Mouse (Mus musculus) Muller cell, postnatal 12 days (primary cell): ENCODE results near the gene Stat2.
"Not testable (repeated sequence)": the region's sequence is repeated elsewhere in the genome, so short reads cannot be mapped to it uniquely, and the experiment has no call there.

Source experiments
- DNase-seq: peaks from one replicate; pipeline ENCODE4 v3.0.0-alpha.2; 2015; ENCODE audit errors: inconsistent ontology term

Gene Stat2

GRCm38 (mm10) chr10:128258953-128259352 lies 11.4 kb upstream of the Stat2 start:
- no peak for DNase-seq

GRCm38 (mm10) chr10:128259946-128260345 lies 10.4 kb upstream of the Stat2 start:
- no peak for DNase-seq

DNA sequence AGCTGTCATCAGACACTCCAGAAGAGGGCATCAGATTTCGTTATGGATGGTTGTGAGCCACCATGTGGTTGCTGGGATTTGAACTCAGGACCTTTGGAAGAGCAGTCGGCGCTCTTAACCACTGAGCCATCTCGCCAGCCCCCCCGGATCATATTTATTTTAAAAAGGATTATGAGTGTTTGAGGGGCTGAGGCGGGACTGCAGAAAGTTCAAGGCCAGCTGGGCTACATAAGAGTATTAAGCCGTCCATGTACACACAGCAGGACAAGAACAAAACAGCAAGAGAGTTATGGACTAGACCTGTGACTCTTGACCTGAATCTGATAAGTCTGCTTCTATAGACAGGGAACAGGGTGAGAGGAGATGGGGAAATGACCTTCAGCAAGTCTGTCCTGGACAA lies 10.0 kb upstream of the Stat2 start:
- not testable (repeated sequence) for DNase-seq

- no peak for DNase-seq
Observed at GRCm38 (mm10) chr10:128262300-128262699, 8.1 kb upstream of the Stat2 start.

GRCm38 (mm10) chr10:128263393-128264310 lies 6.7 kb upstream of the Stat2 start:
- DNase-seq = no peak

DNA sequence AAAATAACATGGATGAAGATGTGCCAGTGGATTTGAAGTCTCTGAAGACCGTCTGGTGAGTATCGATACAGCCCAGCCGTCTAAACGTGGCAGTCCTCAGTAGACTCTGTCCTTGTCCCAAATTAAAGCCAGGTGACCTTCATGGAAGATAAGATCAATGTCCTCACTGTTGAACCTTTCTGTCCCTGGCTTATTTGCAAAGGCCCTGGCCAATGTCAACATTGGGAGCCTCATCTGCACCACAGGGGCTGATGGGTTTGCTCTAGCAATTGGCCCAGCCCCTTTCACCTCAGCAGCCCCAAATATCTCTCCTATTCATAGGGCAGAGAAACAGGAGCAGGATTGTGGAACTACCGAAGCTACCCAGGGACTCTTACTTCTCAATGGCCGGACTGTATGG lies 2.0 kb upstream of the Stat2 start, which contains the start of gene Apof:
Gene Apof (plus strand): TSS at position 301 of the 400 bp plus-strand sequence.
- no peak for DNase-seq

DNA sequence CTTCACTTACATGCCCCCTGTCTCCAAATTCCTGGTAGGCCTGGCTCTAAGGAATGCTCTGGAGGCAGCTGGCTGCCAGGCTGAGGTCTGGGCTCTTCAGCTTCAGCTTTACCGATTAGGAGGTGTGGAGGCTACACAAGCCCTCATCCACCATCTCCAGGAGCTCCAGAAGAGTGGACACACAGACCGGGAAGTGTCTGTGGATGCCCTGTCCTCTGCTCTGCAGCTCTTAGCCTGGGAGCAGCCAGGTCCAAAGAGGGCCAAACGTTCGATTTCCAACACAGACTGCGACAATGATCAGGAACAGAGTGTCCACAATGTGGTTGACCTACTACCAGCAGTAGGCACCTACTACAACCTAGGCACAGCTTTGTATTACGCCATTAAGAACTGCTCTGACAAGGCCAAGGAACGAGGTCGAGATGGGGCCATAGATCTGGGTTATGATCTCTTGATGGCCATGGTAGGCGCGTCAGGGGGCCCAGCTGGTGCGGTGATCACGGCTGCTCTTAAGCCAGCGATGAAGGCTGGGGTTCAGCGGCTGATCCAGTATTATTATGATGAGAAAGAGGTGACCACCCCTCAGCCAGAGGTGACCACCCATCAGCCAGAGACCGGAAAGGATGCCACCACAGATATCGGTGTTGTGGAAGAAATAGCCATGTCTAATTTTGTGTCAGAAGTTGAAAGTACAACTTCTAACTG lies 1.0 kb upstream of the Stat2 start:
- DNase-seq = no peak

DNA sequence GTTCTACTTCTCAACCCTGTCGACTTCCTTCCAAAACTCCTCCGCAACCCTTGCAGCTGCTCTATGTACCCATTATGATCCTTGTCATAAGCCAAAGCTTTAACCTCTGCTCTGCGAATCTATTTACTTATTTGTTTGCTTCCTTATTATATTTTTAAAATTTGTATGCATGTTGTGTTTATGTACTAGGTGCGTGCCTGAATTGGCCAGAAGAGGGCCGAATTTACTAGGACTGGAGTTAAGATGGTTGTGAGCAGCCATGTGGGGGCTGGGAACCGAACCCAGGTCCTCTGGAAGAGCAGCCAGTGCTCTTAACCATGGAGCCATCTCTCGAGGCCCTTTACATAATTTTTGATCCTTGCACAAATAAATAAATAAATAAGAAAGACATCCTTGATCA lies 507 bp downstream of the Stat2 start:
- no peak for DNase-seq

DNA sequence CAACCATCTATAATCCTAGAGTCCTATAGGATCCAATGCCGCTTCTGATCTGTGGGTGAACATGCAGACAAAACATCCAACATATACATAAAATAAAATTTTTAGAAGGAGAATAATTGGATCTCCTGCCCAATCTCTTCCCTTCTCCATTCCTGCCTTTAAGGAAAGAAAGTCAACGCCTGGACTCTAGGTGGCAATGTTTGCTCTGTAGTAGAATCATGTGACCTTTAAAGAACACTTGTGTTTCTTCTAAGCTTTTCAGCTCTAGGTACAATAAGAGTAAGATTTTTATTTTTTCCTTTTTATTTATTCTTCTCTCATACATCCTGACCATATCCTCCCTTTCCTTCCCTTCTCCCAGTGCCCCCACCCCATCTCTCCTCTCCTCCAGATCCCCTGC lies 1.5 kb downstream of the Stat2 start:
- no peak for DNase-seq

- DNase-seq = not testable (repeated sequence)
Observed at GRCm38 (mm10) chr10:128272819-128273439, 2.6 kb downstream of the Stat2 start.

DNA sequence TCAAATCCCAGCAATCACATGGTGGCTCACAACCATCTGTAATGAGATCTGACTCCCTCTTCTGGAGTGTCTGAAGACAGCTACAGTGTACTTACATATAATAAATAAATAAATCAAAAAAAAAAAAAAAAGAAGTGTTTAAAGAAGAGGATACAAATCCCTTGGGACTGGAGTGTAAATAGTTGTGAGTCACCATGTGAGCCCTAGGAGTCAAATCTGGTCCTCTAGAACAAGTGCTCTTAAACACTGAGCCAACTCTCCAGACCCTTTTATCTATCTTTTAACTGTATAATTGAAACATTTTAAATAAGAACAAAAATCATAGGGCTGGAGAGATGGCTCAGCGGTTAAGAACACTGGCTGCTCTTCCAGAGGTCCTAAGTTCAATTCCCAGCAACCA lies 5.0 kb downstream of the Stat2 start:
- DNase-seq = not testable (repeated sequence)

DNA sequence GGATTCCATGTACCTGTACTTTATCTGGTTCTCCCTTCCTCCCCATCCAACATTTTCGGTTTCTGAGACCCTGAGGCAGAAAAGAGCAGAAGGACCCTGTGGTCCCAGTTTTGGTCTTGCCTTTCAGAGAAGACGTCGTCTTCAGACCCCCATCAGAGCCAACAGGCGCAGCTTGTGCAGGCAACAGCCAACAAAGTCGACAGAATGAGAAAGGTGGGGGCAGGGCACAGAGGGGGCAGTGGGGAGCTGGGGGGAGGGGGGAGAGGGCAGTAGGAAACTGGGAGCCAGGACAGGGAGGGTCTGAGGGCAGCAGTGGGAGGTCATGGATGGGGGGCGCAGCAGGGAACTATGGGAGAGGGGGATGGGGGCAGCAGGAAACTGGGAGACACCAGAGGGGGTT lies 7.8 kb downstream of the Stat2 start:
- no peak for DNase-seq

- DNase-seq = no peak
Observed at GRCm38 (mm10) chr10:128280943-128281342, 10.6 kb downstream of the Stat2 start.

DNA sequence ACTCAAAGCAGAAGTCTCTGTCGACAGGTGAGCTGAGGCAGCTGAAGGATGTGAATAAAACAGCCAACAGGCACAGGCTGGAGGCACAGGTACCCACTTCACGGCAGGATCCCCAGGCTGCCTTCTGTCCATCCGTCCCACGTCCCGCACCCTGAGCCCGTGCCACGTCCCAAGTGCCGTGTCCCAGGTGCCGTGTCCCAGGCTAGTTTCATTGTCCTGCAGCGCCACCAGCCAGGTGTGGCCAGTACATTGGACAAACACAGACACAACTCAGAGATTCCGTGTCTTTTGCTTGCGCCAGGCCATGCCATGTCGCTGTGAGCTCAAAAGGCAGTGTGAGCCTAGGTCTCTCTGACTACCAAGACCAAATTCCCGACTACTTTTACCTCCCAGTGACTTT lies 11.3 kb downstream of the Stat2 start:
- DNase-seq = no peak

- DNase-seq = no peak
Observed at GRCm38 (mm10) chr10:128282886-128283450, 12.6 kb downstream of the Stat2 start.

DNA sequence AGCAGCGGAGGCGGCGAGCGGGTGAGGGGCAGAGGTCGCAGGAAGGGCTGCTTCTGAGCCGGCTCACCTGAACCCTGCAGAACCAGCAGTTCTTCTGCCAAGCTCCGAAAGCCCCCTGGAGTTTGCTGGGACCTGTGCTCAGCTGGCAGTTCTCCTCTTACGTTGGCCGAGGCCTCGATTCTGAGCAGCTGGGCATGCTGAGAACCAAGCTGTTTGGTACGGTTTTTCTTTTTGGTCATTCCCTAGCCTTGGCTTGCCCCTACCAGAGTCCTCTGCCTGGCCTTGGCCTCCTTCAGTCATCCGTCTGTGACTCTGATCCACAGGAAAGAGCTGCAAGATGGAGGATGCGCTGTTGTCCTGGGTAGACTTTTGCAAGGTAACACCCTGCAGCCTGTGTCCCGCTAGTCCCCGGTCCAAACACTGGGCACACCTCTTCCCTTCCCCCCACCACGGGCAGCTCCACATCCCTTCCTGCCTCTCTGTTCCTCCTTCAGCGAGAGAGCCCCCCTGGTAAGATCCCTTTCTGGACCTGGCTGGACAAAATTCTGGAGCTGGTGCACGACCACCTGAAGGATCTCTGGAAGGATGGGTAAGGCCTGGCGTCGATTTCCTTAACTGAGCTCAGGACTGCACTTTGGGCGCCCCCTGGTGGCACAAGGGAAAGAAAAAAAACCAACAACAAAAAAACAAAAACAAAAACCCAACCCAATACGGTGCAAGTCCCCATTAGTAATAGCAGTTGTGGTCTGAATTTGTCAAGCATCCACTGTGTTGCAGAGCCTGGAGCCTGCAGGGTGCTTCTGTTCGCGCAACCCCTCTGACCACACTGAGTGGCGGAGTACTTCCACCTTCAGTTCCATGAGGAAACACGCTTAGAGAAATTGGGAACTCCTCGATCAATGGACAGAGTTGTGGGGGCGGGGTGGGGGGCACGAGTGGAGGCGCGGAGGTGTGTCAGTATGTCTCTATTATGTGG lies 13.5 kb downstream of the Stat2 start:
- DNase-seq = peak; percentile 65

GRCm38 (mm10) chr10:128290594-128290993 lies 20.2 kb downstream of the Stat2 start:
- DNase-seq = not testable (repeated sequence)

DNA sequence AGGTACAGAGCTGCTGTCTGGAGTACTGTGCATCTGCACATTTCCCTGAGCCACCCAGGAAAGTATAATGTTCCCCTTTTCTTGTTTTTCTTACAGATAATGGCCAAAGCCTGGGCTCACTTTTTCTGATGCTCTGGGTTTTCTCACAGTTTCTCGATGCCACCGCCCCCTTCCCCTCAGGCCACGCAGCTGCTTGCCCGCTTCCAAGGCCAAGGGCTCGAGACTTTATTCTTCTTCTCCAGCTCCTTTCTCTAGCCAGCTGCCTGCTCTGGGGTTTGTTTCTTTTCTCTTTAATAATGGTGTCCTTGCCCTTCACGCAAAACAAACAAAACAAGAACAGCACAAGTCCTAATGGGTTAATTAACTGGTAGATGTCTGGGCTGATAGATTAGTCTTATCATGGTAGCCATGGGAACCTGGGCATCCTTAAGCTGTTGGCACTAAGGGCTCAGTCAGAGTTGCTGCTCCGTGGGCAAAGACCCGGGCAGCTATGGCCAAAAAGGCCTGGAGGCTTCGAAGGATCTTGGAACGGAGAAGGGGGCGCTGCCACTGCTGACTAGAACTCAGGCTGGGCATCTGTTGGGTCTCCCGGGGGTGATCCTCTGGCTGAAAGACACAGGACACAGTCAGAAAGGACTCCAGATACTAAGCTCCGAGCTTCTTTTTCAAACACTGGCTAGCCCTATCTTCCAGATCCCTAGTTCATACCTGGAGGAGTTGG lies 26.2 kb downstream of the Stat2 start:
- DNase-seq = no peak

GRCm38 (mm10) chr10:128297221-128297620 lies 26.9 kb downstream of the Stat2 start:
- no peak for DNase-seq

- no peak for DNase-seq
Observed at GRCm38 (mm10) chr10:128297622-128298021, 27.3 kb downstream of the Stat2 start.
